Mouse (Mus musculus): ENCODE results near the gene Cnr2. TPM values are rescaled to one million over a fixed set of nuclear protein-coding genes. Genes with fewer than 3 reads are reported as not detected.
"Not testable (repeated sequence)": the region's sequence is repeated elsewhere in the genome, so short reads cannot be mapped to it uniquely, and the experiment has no call there.

Cnr2 gene
- total RNA-seq, 2 experiments from 2014 or later, result 5.1 to 6.0 TPM

- ATAC-seq (replicated peaks; ENCODE audit: poor library complexity, severe bottlenecking), result no peak
Observed at GRCm38 (mm10) chr4:135929405-135929804, 34.2 kb downstream of the Cnr2 start.

- no peak for ATAC-seq (replicated peaks; ENCODE audit: poor library complexity, severe bottlenecking)
Observed at GRCm38 (mm10) chr4:135929828-135930227, 34.6 kb downstream of the Cnr2 start.

- ATAC-seq (replicated peaks; ENCODE audit: poor library complexity, severe bottlenecking), result no peak
Observed at GRCm38 (mm10) chr4:135930239-135930638, 35.0 kb downstream of the Cnr2 start.

- peak; percentile 40; the same call in 1 of the 2 replicates for ATAC-seq (replicated peaks; ENCODE audit: poor library complexity, severe bottlenecking)
Observed at GRCm38 (mm10) chr4:135931832-135932231, 36.6 kb downstream of the Cnr2 start.

GRCm38 (mm10) chr4:135934708-135935500, 39.7 kb downstream of the Cnr2 start:
- ATAC-seq (replicated peaks; ENCODE audit: poor library complexity, severe bottlenecking), result no peak

GRCm38 (mm10) chr4:135935502-135935901, 40.3 kb downstream of the Cnr2 start:
- ATAC-seq (replicated peaks; ENCODE audit: poor library complexity, severe bottlenecking), result no peak

GRCm38 (mm10) chr4:135938858-135939257, 43.7 kb downstream of the Cnr2 start:
- no peak for ATAC-seq (replicated peaks; ENCODE audit: poor library complexity, severe bottlenecking)

GRCm38 (mm10) chr4:135941026-135941425, 45.8 kb downstream of the Cnr2 start:
- ATAC-seq (replicated peaks; ENCODE audit: poor library complexity, severe bottlenecking), result not testable (repeated sequence)

- peak; percentile 37 for ATAC-seq (replicated peaks; ENCODE audit: poor library complexity, severe bottlenecking)
Observed at GRCm38 (mm10) chr4:135942193-135942592, 47.0 kb downstream of the Cnr2 start.

- ATAC-seq (replicated peaks; ENCODE audit: poor library complexity, severe bottlenecking), result no peak
Observed at GRCm38 (mm10) chr4:135943389-135943788, 48.2 kb downstream of the Cnr2 start.

- ATAC-seq (replicated peaks; ENCODE audit: poor library complexity, severe bottlenecking), result peak; percentile 73
Observed at GRCm38 (mm10) chr4:135945706-135946105, 50.5 kb downstream of the Cnr2 start.

GRCm38 (mm10) chr4:135946278-135946658, 51.1 kb downstream of the Cnr2 start, which contains the start of gene Hmgcl:
Gene Hmgcl (plus strand): TSS chr4:135946448.
- peak; percentile 84 for ATAC-seq (replicated peaks; ENCODE audit: poor library complexity, severe bottlenecking)

- ATAC-seq (replicated peaks; ENCODE audit: poor library complexity, severe bottlenecking), result no peak
Observed at GRCm38 (mm10) chr4:135946659-135947301, 51.6 kb downstream of the Cnr2 start.

- ATAC-seq (replicated peaks; ENCODE audit: poor library complexity, severe bottlenecking), result peak; percentile 29
Observed at GRCm38 (mm10) chr4:135948142-135948541, 52.9 kb downstream of the Cnr2 start.

- no peak for ATAC-seq (replicated peaks; ENCODE audit: poor library complexity, severe bottlenecking)
Observed at GRCm38 (mm10) chr4:135949475-135949874, 54.3 kb downstream of the Cnr2 start.

- ATAC-seq (replicated peaks; ENCODE audit: poor library complexity, severe bottlenecking), result no peak
Observed at GRCm38 (mm10) chr4:135949911-135950310, 54.7 kb downstream of the Cnr2 start.

GRCm38 (mm10) chr4:135950365-135950764, 55.2 kb downstream of the Cnr2 start:
- no peak for ATAC-seq (replicated peaks; ENCODE audit: poor library complexity, severe bottlenecking)

- no peak for ATAC-seq (replicated peaks; ENCODE audit: poor library complexity, severe bottlenecking)
Observed at GRCm38 (mm10) chr4:135951505-135951904, 56.3 kb downstream of the Cnr2 start.

- no peak for ATAC-seq (replicated peaks; ENCODE audit: poor library complexity, severe bottlenecking)
Observed at GRCm38 (mm10) chr4:135953179-135953578, 58.0 kb downstream of the Cnr2 start.

- ATAC-seq (replicated peaks; ENCODE audit: poor library complexity, severe bottlenecking), result peak; percentile 56
Observed at GRCm38 (mm10) chr4:135954241-135954640, 59.0 kb downstream of the Cnr2 start.

- ATAC-seq (replicated peaks; ENCODE audit: poor library complexity, severe bottlenecking), result no peak
Observed at GRCm38 (mm10) chr4:135955886-135956285, 60.7 kb downstream of the Cnr2 start.

- ATAC-seq (replicated peaks; ENCODE audit: poor library complexity, severe bottlenecking), result no peak
Observed at GRCm38 (mm10) chr4:135958354-135958753, 63.2 kb downstream of the Cnr2 start.

Measured in granulocyte monocyte progenitor cell, adult 5-6 weeks (primary cell).